Mouse (Mus musculus) brain, embryonic 14.5 days (tissue): Measurements from ENCODE around the gene Rbm47.

ENCODE experiments used
- CTCF ChIP-seq: fragments of 200-500 bp; IDR thresholded peaks from 2 replicates; pipeline ENCODE4 v1.5.1; 2012; ENCODE audit warnings: inconsistent platforms, mild to moderate bottlenecking, moderate library complexity, borderline replicate concordance; ENCODE audit not compliant: insufficient read depth, insufficient read length; ENCODE audit errors: extremely low read depth
- POLR2A ChIP-seq: fragments of 200-500 bp; IDR thresholded peaks from 2 replicates; pipeline ENCODE4 v1.6.1; 2012; ENCODE audit warnings: mild to moderate bottlenecking, inconsistent platforms, borderline replicate concordance; ENCODE audit not compliant: poor library complexity, insufficient read depth, insufficient read length, severe bottlenecking; ENCODE audit errors: extremely low read depth

- no peak for TF ChIP-seq POLR2A
- no peak for TF ChIP-seq CTCF
Measured at GRCm38 (mm10) chr5:66000074-66000473, 172.8 kb downstream of the Rbm47 start.
